Mouse (Mus musculus) splenic B cell, adult 2 months (primary cell): Measurements from ENCODE around the gene Pde4d.

Source experiments
- DNase-seq: peaks from one replicate; pipeline ENCODE4 v3.0.0-alpha.2; 2011; ENCODE audit warnings: low read depth, low spot score
- H3K27me3 ChIP-seq: 2 replicates; pipeline ENCODE4 v1.6.1; 2012; ENCODE audit warnings: mild to moderate bottlenecking, low read length, moderate library complexity, mixed read lengths; ENCODE audit not compliant: control insufficient read depth, poor library complexity, insufficient read depth, severe bottlenecking
- H3K36me3 ChIP-seq: 2 replicates; pipeline ENCODE4 v1.6.1; 2012; ENCODE audit warnings: mild to moderate bottlenecking, low read length, moderate library complexity, mixed read lengths; ENCODE audit not compliant: control insufficient read depth, poor library complexity, insufficient read depth, severe bottlenecking

Gene Pde4d

DNA sequence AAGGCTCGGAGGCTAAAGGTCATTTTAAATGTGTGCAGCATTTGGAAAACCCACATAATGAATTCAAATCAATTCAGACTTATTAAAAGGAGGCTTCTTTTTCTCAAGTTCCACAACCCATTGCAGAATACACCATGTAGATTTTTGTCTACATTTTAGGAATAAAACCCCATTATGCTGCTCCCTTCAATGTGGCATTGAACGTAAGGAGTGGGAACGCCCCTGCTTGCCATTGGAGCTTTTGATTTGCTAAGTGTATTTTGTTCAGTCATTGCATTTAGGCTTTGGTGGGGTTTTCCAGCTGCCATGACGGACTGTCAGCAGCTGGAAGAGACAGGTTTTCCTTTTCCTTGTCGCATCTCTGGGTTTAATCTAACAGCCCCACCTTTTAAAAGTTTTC is 1256.8 kb downstream of the Pde4d start:
- no peaks in the 10 kb centered on the region for H3K27me3 ChIP-seq
- DNase-seq: no peak
- H3K36me3 ChIP-seq: no peaks in the 10 kb centered on the region

DNA sequence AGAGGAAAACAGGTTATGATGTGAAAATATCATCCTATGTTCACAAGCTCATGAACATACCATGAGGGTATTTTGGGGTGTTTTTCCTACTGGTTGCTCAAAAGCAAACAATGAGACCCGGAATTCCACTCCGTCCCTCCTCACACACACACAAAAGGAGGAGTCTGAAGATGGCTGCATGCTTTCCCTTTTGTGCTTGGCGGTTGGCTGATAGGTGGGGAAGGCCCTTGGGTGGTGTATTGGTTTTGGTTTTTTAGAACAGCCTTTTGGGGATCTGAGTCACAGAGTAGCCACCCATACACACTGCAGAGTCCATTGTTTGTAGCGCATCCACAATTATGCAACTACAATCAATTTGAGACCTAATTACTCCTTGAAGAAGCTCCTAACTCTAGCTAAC is 1257.4 kb downstream of the Pde4d start:
- Histone ChIP-seq H3K36me3 (no peaks in the 10 kb centered on the region), H3K27me3 (no peaks in the 10 kb centered on the region)
- no peak for DNase-seq

DNA sequence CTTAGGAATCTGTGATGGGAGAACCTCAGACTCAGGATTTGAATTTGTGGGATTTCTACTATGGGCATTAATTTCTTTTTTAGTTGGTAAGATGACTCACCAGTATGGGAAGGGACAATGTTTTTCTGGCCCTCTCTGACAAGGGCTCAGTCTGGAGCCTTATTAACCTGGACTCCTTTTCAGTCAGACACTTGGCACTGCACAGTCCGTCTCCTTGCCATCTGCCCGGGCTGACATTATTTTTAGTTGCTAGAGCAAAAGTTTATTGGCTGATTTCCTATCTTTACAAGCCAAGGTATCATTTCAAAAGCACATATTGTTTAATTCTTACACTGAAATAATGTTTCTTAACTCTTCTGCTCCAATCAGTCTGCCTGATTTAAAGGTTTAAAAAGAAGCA is 1258.6 kb downstream of the Pde4d start:
- DNase-seq: no peak
- H3K27me3 ChIP-seq: no peaks in the 10 kb centered on the region
- no peaks in the 10 kb centered on the region for H3K36me3 ChIP-seq

DNA sequence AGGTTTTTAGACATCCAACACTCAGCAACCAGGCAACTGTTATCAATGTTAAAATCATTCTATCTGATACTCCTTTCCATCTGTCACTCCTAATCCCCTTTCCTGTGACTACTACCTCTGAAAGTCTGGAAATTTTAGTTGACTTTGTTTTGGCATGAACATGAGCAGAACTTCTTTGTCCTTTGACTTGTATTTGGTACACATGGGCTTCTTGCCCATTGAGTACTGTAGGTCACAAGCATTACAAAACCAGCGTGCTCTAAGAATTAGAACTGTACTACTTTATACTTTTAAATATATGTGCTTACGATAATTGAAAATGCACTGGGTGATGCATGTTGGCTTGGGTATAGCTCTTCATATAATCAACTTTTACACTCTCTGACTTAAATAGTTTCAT is 1264.8 kb downstream of the Pde4d start:
- H3K36me3 ChIP-seq: no peaks in the 10 kb centered on the region
- no peaks in the 10 kb centered on the region for H3K27me3 ChIP-seq
- DNase-seq: no peak

DNA sequence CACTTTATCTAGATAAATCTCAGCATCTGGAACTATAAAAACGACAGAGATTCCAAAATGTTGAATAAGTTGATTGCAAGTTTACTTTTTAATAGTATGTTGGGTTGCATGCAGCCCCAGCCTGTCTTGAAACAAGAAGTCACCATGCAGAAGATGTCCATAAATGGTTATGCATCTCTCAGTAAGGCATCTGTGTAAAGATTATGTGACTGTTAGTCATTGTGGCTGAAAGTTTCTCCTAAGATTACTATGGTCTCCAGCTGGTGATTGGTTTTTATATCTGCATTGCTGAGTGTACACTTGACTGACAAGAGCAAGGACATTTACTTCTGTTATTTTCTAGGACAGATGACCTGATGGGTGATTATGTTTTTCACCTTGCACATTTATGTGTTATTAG is 1265.6 kb downstream of the Pde4d start:
- no peaks in the 10 kb centered on the region for H3K36me3 ChIP-seq
- no peak for DNase-seq
- H3K27me3 ChIP-seq: no peaks in the 10 kb centered on the region

DNA sequence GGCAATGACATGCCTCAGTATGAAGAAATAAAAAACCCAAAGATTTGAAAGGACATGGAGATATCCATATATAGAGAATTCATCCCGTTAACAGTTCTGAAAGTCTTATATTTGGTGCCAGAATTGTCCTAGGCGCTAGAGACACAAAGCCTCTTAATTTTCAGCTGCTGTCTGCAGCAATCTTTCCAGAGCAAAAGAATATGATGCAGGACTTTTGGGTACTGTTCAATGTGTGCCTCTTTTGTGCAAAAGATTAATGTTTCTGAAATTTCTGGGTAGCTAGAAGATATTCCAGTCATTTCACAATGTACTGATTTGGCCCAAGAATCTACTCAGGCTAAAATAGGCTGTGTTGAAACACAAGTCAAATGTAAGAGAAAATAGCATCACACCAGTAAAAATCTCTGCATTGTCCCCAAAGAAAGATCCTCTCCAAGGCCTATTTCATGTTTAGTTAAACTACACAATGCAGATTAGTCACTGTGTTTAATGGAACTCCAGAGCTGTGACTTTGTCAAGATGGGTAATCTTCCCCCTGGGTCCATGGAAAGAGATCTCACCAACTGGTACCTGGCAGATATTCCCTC is 1270.5 kb downstream of the Pde4d start:
- no peak for DNase-seq
- Histone ChIP-seq H3K27me3 (no peaks in the 10 kb centered on the region), H3K36me3 (no peaks in the 10 kb centered on the region)

DNA sequence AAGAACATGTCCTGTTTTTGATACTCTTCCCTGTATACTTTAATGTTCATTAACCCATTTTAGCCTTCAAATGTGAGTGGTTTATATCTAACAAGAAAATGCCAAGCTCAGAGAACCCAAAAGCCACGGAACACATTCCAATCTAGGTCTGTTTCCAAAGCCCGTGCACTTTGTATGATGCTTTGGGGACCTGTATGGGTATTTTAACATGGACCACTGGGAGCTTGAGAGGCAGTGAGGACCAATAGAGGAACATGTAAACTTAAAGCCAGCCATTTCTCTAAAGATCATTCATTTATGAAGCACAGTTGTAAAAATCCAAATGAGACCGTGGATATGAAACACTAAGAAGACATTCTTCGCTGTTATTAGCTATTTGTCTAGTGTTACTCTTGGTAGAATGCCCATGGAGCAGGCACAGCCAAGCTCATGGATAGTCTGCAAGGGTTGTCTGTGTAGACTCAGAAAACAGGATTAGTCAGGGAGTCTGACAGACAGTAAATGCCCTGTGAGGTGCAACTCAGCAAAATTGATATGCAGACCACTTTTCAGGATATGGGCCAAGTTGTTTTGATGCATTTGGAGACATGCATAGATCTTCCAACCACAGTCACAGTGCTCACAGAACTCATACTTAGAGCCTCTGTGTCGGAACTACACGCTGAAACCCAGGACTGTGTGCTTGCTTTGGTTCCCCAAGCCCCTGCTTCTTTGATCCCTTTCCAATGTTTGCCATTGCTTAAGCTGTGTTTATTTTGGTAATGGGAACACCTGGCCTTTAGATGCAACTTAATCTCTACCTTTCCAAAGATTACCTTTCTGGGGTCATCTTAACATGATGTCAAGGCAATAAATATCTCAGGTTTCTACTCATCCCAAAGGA is 1272.7 kb downstream of the Pde4d start:
- H3K27me3 ChIP-seq: no peaks in the 10 kb centered on the region
- no peaks in the 10 kb centered on the region for H3K36me3 ChIP-seq
- DNase-seq: no peak

DNA sequence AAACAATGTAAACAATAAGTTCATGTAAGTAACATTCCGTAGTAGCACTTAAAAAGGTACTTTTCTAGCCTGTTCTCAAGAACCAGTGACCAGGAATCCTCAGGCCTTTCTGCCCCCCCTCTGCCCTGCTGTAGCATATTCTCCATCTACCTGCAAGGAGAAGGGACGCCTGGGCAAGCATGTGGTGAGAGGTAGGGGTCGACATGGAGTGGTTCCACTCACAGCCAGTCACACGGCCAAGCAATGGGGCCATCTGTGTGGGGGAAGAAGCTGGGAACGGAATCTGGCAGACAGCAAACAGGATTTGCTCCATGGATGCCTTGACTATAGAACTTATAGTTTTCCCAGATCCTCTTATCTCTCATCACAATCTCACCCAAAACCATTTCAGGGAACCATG is 1277.6 kb downstream of the Pde4d start:
- H3K27me3 ChIP-seq: no peaks in the 10 kb centered on the region
- DNase-seq: no peak
- H3K36me3 ChIP-seq: no peaks in the 10 kb centered on the region

DNA sequence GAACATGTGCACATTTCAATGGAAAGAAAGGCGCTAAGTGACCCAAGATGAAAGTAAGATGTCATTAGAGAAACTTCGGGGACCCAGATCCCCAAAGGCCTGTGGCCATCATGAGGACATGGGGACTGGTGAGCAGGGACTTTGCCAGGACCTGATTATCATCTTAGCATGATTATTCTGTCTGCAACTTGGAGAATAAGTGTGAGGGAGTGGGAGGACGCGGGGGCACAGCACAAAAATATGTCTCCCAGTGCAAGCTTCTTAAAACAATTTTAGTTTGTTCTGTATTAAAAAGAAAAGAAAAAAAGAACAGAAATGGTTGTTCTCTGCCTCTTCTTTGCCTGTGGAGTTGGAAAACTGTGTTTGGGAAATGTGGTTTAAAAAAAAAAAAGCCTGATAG is 1279.9 kb downstream of the Pde4d start:
- Histone ChIP-seq H3K27me3 (no peaks in the 10 kb centered on the region), H3K36me3 (no peaks in the 10 kb centered on the region)
- no peak for DNase-seq

DNA sequence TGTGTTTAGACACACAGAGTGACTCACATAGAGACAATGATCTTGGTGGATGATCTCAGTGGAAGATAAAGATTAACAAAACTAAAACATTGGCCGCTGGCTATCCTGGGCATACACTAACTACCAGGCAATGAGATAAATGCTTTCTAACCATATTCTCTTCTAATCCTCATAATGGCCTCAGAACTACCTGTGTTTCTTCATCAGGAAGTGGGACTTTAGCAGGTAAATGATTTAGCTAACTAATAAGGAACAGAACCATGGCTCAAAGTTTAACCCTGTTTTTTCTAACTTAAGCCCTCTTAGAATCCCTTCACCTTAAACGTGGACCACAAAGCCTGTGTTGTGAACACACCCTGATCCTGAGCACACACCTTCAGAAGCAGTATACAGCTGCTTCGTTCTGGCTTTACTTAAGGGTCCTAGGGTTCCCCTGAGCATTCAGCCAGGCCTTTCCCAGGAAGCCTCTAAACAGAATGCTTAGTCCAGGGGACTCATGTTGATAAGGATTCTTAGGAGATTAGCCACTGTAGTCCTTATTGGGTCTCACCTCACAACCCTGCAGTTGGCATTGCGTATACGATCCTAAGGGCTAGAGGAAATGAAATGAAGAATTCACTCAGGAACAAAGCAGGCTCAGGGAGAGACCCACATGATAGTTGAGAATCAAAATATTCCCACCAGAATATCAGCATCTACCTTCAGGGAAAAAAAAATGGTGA is 1283.1 kb downstream of the Pde4d start:
- no peaks in the 10 kb centered on the region for H3K27me3 ChIP-seq

DNA sequence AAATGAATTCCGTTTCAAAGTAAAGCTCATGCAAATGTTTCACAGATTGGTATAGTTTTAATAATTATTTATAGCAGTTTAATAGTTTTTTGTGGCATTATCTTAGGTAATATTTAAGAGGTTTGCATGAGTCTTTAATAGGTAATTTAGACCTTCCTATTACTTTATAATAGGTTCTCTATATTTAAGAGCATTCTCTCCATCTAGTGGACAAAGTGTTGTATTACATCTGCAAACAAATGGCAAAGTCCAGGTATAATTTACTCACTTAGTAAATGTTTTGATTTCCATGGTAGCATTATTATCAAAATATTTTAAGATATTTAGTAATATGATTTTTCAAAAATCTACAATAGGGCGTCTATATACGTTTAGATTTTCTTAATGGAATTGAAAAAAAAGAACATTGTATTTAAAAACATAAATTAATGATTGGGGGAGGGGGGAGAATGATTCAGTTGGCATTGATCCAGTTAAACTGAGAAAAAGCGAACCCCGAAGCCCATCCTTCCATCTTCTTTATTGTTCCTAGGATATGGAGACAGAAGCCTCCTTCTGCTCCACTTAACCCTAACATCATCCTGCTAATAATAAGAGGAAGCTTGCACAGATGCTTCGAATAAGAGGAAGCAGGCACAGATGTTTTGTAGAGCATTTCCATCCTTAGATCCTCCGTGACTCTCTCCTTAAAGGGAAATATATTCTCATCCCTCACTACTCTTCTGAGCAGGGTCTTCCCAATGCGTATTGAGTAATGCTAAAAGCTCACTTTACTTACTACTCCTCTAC is 1286.7 kb downstream of the Pde4d start:
- no peaks in the 10 kb centered on the region for H3K36me3 ChIP-seq
- H3K27me3 ChIP-seq: no peaks in the 10 kb centered on the region
- peak; percentile 56 for DNase-seq

More for the DNA sequence above, 1283.1 kb downstream of the Pde4d start:
- H3K36me3 ChIP-seq: no peaks in the 10 kb centered on the region
- DNase-seq: no peak

DNA sequence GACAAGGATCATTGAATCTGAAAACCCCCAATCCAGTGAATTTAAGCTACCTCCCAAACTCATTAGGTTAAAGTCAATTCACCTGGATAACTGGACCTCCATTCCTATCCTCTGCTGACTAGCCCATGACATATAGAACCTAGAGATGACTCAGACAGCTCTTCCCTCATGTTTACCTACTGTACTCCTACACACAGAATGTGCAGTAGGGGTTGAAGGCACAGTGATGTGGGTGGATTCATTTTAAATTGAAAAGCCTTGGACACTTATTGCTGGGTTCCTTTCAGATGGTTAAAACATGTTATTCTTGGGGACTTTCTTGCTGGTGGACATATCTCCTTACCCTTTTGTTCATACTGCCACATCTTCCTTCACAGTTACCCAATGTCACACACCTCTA is 1296.7 kb downstream of the Pde4d start:
- Histone ChIP-seq H3K27me3 (no peaks in the 10 kb centered on the region), H3K36me3 (no peaks in the 10 kb centered on the region)
- DNase-seq: no peak

DNA sequence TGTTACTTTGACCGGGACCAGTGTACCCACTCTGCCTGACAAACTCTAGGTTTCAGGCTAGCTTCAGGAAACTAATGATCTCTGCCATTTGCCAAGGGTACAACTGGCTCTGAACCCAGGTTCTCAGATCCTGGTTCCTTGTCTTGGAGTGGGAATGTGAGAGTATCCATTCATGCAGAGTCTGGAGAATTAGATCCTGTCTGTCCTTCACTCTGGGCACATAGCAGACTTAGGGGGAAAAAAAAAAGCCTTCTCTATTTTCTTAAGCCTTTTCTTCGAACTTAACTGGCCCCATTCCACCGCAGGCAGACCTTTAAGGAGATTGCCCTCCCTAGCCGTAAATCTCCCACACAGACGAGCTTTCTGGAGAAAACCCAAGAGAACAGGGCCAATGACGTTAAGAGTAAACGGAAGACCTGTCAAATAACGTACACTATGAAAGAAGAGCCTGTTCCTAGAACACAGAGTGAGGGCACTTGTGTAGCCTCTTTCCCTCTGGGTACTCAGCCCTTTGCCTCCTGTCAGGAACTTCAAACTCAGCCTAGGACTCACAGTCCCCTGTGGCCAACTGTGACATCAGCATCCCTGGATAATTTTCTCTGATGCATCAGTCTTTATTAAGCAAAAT is 1302.6 kb downstream of the Pde4d start:
- no peaks in the 10 kb centered on the region for H3K36me3 ChIP-seq
- no peak for DNase-seq
- no peaks in the 10 kb centered on the region for H3K27me3 ChIP-seq

DNA sequence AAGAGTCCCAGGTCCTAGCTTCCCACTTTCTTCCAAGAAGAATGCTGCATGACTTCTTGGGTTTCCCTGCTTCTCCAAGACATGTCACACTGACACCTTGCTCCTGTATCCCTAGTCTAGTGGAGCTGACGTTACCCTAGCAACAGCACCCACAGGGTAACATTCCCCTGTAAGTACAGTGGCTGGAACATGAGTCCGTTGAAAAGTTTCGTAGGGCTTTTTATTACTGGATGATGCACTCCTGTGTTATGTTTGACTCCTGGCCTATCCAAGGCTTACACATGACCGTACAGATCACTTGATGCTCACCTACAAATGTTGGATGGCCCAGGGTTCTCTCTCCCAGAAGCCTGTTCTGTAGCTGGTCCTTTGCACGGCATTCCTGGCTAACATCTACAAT is 1307.1 kb downstream of the Pde4d start:
- Histone ChIP-seq H3K36me3 (no peaks in the 10 kb centered on the region), H3K27me3 (no peaks in the 10 kb centered on the region)
- no peak for DNase-seq
